28 mouse cellular contexts compared by ENCODE assay signal in the genomic region with DNA sequence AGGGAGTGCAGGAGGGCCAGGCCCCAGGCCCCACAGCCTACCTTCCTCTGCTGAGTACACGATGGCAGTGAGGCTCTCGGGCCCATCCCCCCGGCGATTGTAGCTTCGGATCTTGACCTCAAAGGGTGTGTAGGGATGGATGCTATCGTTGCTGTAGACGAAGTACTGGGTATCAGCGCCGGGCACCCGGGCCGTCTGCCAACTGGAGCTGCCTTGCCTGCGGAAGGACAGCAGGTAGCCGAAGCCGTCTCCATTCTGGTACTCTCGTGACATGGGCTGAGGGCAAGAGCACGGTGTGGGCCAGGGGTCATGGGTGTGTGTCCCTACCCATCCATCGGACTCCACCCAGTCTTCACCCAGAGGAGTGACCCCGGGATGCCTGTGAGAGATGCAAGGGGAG. TPM values are rescaled to one million over a fixed set of nuclear protein-coding genes. Genes with fewer than 3 reads are reported as not detected.
DNase-seq lines count a peak whose midpoint lies in the region; ATAC-seq and TF ChIP-seq lines count a peak whose summit lies in the region.
"Had no signal": no experiment of that assay in that cellular context is flagged by ENCODE, and none has a peak within 500 bp of the region (broad histone marks: within the 10 kb centered on the region; RNA-seq: fewer than 3 reads in every experiment).

No protein-coding gene starts in this region.

- no peaks in the 10 kb centered on the region for H3K36me3 ChIP-seq in heart, adult 2 months (ENCODE audit: control insufficient read depth, insufficient read depth, low read length)
- no peaks in the 10 kb centered on the region for H3K36me3 ChIP-seq in intestine, embryonic 15.5 days
- no peaks in the 10 kb centered on the region for H3K36me3 ChIP-seq in thymus, adult 2 months (ENCODE audit: control insufficient read depth, insufficient read depth, low read length)
- H3K36me3 ChIP-seq: heart, embryonic 13.5 days; limb, embryonic 12.5 days; lung, embryonic 15.5 days had no signal

- H3K4me3 ChIP-seq in heart, adult 2 months = no peak overlapping the region
- no peak overlapping the region for H3K4me3 ChIP-seq in intestine, embryonic 15.5 days (replicated peaks)
- H3K4me3 ChIP-seq in thymus, adult 2 months (ENCODE audit: control insufficient read depth, insufficient read depth, low read length) = no peak overlapping the region
- H3K4me3 ChIP-seq: heart, embryonic 13.5 days; hindbrain, embryonic 12.5 days; limb, embryonic 12.5 days; lung, embryonic 15.5 days; midbrain, embryonic 10.5 days; myocyte; neural tube, embryonic 12.5 days had no signal

- H3K4me2 ChIP-seq in intestine, embryonic 15.5 days (replicated peaks) = no peak overlapping the region
- H3K4me2 ChIP-seq: heart, embryonic 13.5 days; hindbrain, embryonic 12.5 days; limb, embryonic 12.5 days; lung, embryonic 15.5 days; neural tube, embryonic 12.5 days had no signal

- no peak overlapping the region for H3K27ac ChIP-seq in heart, adult 2 months
- H3K27ac ChIP-seq in intestine, embryonic 15.5 days = no peak overlapping the region
- no peak overlapping the region for H3K27ac ChIP-seq in thymus, adult 2 months (ENCODE audit: control insufficient read depth, insufficient read depth, low read length)
- H3K27ac ChIP-seq: heart, embryonic 13.5 days; hindbrain, embryonic 12.5 days; hindbrain, postnatal 0 days; limb, embryonic 12.5 days; lung, embryonic 15.5 days; midbrain, embryonic 10.5 days; neural tube, embryonic 12.5 days; stomach, postnatal 0 days had no signal

- H3K27me3 ChIP-seq in heart, adult 2 months (ENCODE audit: control insufficient read depth, insufficient read depth, low read length) = no peaks in the 10 kb centered on the region
- H3K27me3 ChIP-seq in intestine, embryonic 15.5 days (replicated peaks) = no peaks in the 10 kb centered on the region
- H3K27me3 ChIP-seq in thymus, adult 2 months (ENCODE audit: control insufficient read depth, insufficient read depth, low read length) = no peaks in the 10 kb centered on the region
- H3K27me3 ChIP-seq: lung, embryonic 15.5 days; neural tube, embryonic 12.5 days had no signal

- TF ChIP-seq EP300 in heart, adult 2 months (IDR thresholded peaks at IDR 0.05; ENCODE audit: insufficient read depth, low read depth, low read length) = no peak

- H3K4me1 ChIP-seq in heart, adult 2 months (ENCODE audit: control insufficient read depth, insufficient read depth, low read length) = no peaks in the 10 kb centered on the region
- 0 out of 2 replicates have a peak, but pooled peaks cover 6% of the 10 kb centered on the region for H3K4me1 ChIP-seq in intestine, embryonic 15.5 days (replicated peaks)
- H3K4me1 ChIP-seq in thymus, adult 2 months (replicated peaks; ENCODE audit: control insufficient read depth, insufficient read depth, low read length) = no peaks in the 10 kb centered on the region
- H3K4me1 ChIP-seq: heart, embryonic 13.5 days; neural tube, embryonic 12.5 days had no signal

- no peak for TF ChIP-seq CTCF in heart, adult 2 months (IDR thresholded peaks at IDR 0.05)
- TF ChIP-seq CTCF in thymus, adult 2 months (IDR thresholded peaks at IDR 0.05; ENCODE audit: borderline replicate concordance, control insufficient read depth, extremely low read depth, insufficient read depth, low read length, poor library complexity) = no peak

- WGBS in heart, adult 2 months = 71% methylated on average over 18 of the region's 18 CpGs
- WGBS in intestine, embryonic 15.5 days = 80% methylated on average over 18 of the region's 18 CpGs
- WGBS in thymus, adult 2 months = 88% methylated on average over 18 of the region's 18 CpGs

- H3K79me2 ChIP-seq in heart, adult 2 months (replicated peaks; ENCODE audit: control insufficient read depth, insufficient read depth, low read length) = no peaks in the 10 kb centered on the region

- intact Hi-C loops in heart, adult 2 months (cut with DNase I) = no loop called here

- DNase-seq in heart, adult 11 months = peak; percentile 84
- DNase-seq in heart, adult 2 months = no peak
- DNase-seq in cerebellum, adult 11 months = peak; percentile 69
- DNase-seq in cerebellum, adult 18-20 months = peak; percentile 81 to 84
- DNase-seq in cerebellum, postnatal 10 days = peak; percentile 87 to 89
- no peak for DNase-seq in thymus, adult 2 months
- no peak for DNase-seq in left cerebral cortex, adult 9 months (ENCODE audit: low spot score in 2 of 2)
- DNase-seq: adrenal gland, postnatal 14 days; kidney, adult 9 months; kidney, postnatal 10 days; right cerebral cortex, adult 18-20 months; thymus, adult 18-20 months had no signal

- TF ChIP-seq POLR2A in heart, adult 2 months (IDR thresholded peaks at IDR 0.05; ENCODE audit: insufficient read depth, low read depth, low read length) = no peak
- no peak for TF ChIP-seq POLR2A in thymus, adult 2 months (IDR thresholded peaks at IDR 0.05; ENCODE audit: control insufficient read depth, extremely low read depth, insufficient read depth, low read length, poor library complexity)

- no peak for ATAC-seq in intestine, embryonic 15.5 days
- ATAC-seq: CD4-positive, CD25-positive, alpha-beta regulatory T cell, adult 4 months; forebrain, embryonic 16.5 days; hindbrain, postnatal 0 days; intestine, postnatal 0 days had no signal

- no peaks in the 10 kb centered on the region for H3K9me3 ChIP-seq in intestine, embryonic 15.5 days
- H3K9me3 ChIP-seq: heart, embryonic 13.5 days; hindbrain, embryonic 12.5 days; limb, embryonic 12.5 days; lung, embryonic 15.5 days; midbrain, embryonic 10.5 days; neural tube, embryonic 12.5 days had no signal

- no peak overlapping the region for H3K9ac ChIP-seq in heart, adult 2 months (ENCODE audit: low read depth, low read length)
- H3K9ac ChIP-seq in intestine, embryonic 15.5 days = no peak overlapping the region
- H3K9ac ChIP-seq: heart, embryonic 13.5 days; hindbrain, embryonic 12.5 days; limb, embryonic 12.5 days; lung, embryonic 15.5 days; neural tube, embryonic 12.5 days had no signal

RNA-seq across cellular contexts. Expression of a gene that starts 12.6 kb away (rescaled TPM):
- total RNA-seq in heart, adult 2 months (2021) = 1 to 10 TPM; 1.2 to 1.7 TPM
- polyA plus RNA-seq in heart, adult 2 months (2012; rRNA removed) = 1.1 and 2.0 TPM in 2 replicates
- 1.8 and 2.0 TPM in 2 replicates for polyA plus RNA-seq in intestine, embryonic 15.5 days (2015; fragmentation: Nextera tagmentation; extraction: Ambion mirVana)
- 4.9 and 5.5 TPM in 2 replicates for polyA plus RNA-seq in thymus, adult 2 months (2012; rRNA removed)

RNA-seq across cellular contexts. Expression of a gene that starts 24.4 kb away (rescaled TPM):
- 1 to 10 TPM; 3.5 to 3.8 TPM for total RNA-seq in heart, adult 2 months (2021)
- 4.4 and 7.6 TPM in 2 replicates for polyA plus RNA-seq in heart, adult 2 months (2012; rRNA removed)
- polyA plus RNA-seq in intestine, embryonic 15.5 days (2015; fragmentation: Nextera tagmentation; extraction: Ambion mirVana) = 0.29 and 0.33 TPM in 2 replicates
- polyA plus RNA-seq in thymus, adult 2 months (2012; rRNA removed) = 0.80 and 0.91 TPM in 2 replicates
- total RNA-seq: gastrocnemius, adult 8-10 months; megakaryocyte progenitor cell, adult 5-6 weeks had no signal
- polyA plus RNA-seq: CD4-positive, CD25-positive, alpha-beta regulatory T cell, adult 4 months; myocyte; spleen, adult 2 months had no signal

RNA-seq across cellular contexts. Expression of a gene that starts 41.5 kb away (rescaled TPM):
- total RNA-seq in heart, adult 2 months (2021) = 10 to 100 TPM; 21.6 to 24.5 TPM
- polyA plus RNA-seq in heart, adult 2 months (2012; rRNA removed) = 16.7 and 27.5 TPM in 2 replicates
- polyA plus RNA-seq in intestine, embryonic 15.5 days (2015; fragmentation: Nextera tagmentation; extraction: Ambion mirVana) = 36.0 and 38.7 TPM in 2 replicates
- polyA plus RNA-seq in thymus, adult 2 months (2012; rRNA removed) = 33.1 TPM in 2 replicates

Comparison
In these comparisons a context has a peak if more than half of its experiments do, and no peak if none do; other contexts are left out.
1. DNase-seq: peak in heart, adult 11 months (single experiment), cerebellum, adult 11 months (single experiment), cerebellum, adult 18-20 months (2 of 2) and cerebellum, postnatal 10 days (2 of 2); none in heart, adult 2 months (0 of 2), thymus, adult 2 months (single experiment) and left cerebral cortex, adult 9 months (0 of 2).